Mouse (Mus musculus): ENCODE results near the gene Abcc1. TPM values are rescaled to one million over a fixed set of nuclear protein-coding genes. Genes with fewer than 3 reads are reported as not detected.

Gene Abcc1
- total and polyA plus RNA-seq, 2 experiments from 2014 or later = 7.5 to 11.9 TPM

DNA sequence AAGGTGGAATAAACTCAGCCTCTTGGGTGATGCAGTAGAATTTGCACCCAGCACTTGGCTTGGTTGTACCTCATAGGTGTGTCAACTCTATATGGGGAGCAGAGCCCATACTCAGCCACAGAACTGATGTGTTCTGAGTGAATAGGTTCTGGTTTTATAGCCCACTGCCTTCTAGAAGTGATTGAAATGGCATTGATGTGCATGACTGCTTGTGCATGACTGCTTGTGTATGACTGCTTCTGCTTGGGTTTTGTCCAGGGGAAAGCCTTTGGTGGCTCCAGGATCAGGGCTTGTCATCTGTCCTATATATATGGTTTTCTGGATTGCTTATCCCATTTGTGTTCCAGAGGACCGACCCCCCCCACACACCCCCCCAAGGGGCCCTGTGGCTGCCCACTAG, 74.2 kb downstream of the Abcc1 start:
- no peak for DNase-seq (ENCODE audit: low spot score)
- H3K4me3 ChIP-seq (ENCODE audit: low read depth, low read length) = no peak overlapping the region

DNA sequence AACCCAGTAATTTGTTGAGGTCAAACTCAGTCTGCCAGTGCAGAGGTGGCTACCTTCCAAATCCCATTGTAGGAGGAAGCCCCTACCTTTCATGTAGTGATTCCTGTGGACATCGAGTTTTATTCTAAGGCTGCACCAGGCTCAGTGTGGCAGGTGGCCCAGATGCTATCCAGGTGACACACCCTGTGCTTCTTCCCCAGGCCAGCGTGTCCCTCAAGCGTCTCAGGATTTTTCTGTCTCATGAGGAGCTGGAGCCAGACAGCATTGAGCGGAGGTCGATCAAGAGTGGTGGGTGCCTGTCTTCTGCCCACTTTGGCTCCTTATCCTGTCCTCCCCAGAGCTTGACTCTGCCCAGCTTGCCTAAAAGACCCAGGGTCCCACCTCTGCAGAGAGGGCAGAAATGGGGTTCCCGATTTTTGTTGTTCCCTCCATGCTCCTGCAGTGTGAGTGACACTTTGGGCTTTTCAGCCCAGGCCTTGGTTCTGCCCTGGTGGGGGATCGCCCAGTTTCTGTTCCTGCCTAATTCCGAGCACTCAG, 76.2 kb downstream of the Abcc1 start:
- WGBS = 95% methylated on average over 8 of the region's 8 CpGs
- DNase-seq (ENCODE audit: low spot score) = no peak
- H3K4me3 ChIP-seq (ENCODE audit: low read depth, low read length) = no peak overlapping the region
- H3K9ac ChIP-seq (replicated peaks; ENCODE audit: low read length, poor library complexity, severe bottlenecking) = no peak overlapping the region
- H3K9me3 ChIP-seq (ENCODE audit: low read length) = no peaks in the 10 kb centered on the region
- no peak overlapping the region for H3K27ac ChIP-seq (ENCODE audit: low read depth, low read length)
- no peaks in the 10 kb centered on the region for H3K27me3 ChIP-seq (ENCODE audit: insufficient read depth, low read length)
- no peaks in the 10 kb centered on the region for H3K4me1 ChIP-seq (ENCODE audit: insufficient read depth, low read length)
- ATAC-seq (ENCODE audit: low FRiP score) = no peak
- no peak for TF ChIP-seq CTCF (IDR thresholded peaks at IDR 0.05)
- no peak overlapping the region for H3K4me2 ChIP-seq (ENCODE audit: low read depth, low read length, poor library complexity, severe bottlenecking)
- H3K36me3 ChIP-seq (ENCODE audit: insufficient read depth, low read length) = 0 out of 2 replicates have a peak, but pooled peaks cover 8% of the 10 kb centered on the region

More for the DNA sequence above, 74.2 kb downstream of the Abcc1 start:
- Histone ChIP-seq H3K4me2 (ENCODE audit: low read depth, low read length, poor library complexity, severe bottlenecking) (no peak overlapping the region), H3K9me3 (ENCODE audit: low read length) (no peaks in the 10 kb centered on the region), H3K36me3 (ENCODE audit: insufficient read depth, low read length) (0 out of 2 replicates have a peak, but pooled peaks cover 9% of the 10 kb centered on the region), H3K27ac (ENCODE audit: low read depth, low read length) (no peak overlapping the region), H3K4me1 (ENCODE audit: insufficient read depth, low read length) (no peaks in the 10 kb centered on the region), H3K27me3 (ENCODE audit: insufficient read depth, low read length) (no peaks in the 10 kb centered on the region), H3K9ac (replicated peaks; ENCODE audit: low read length, poor library complexity, severe bottlenecking) (no peak overlapping the region)
- 78% methylated on average over 1 of the region's 1 CpGs for WGBS
- no peak for TF ChIP-seq CTCF (IDR thresholded peaks at IDR 0.05)
- ATAC-seq (ENCODE audit: low FRiP score) = no peak

DNA sequence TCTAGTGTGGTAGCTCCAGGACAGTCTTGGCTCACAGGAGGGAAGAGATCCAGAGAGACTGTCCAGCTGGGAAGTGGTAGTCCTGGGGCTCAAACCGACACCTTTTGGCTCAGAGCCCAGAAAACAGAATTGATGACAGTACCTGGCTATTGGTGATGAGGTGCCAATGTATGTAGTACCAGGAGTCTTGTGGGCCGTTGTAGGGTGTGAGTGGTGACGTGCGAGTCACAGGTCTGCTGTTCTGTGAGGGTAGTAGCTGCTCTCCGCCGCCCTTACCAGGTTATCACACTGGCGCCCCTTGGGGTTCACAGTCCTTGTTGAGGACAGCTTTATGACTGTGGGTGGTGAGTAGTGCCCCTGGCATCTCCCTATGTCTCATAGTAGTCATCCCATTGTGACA, 77.2 kb downstream of the Abcc1 start:
- DNase-seq (ENCODE audit: low spot score) (no peak), ATAC-seq (ENCODE audit: low FRiP score) (0 out of 2 replicates have a peak, but pooled peaks have one; percentile 18)

DNA sequence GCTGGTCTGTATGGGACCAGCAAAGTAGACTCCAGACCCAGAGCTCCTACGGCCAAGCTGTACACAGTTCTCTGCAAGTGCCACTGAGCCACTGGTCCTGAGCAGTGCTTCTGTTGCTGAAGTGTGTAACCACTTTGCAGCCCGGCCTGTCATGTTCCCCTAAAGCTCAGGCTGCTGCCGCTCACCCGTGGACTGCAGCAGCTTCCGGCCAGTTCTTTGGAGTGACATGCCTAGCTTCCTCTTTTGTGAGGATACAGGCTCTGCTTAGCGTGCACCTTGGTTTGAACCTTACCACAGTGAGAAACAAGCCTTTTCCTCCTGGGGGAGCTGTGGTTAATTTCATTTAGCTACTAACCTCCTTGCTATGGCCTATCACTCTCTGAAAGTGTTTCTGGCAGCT, 77.7 kb downstream of the Abcc1 start:
- DNase-seq (ENCODE audit: low spot score) = no peak
- ATAC-seq (ENCODE audit: low FRiP score) = no peak
- Histone ChIP-seq H3K4me2 (ENCODE audit: low read depth, low read length, poor library complexity, severe bottlenecking) (no peak overlapping the region), H3K27me3 (ENCODE audit: insufficient read depth, low read length) (no peaks in the 10 kb centered on the region), H3K4me1 (ENCODE audit: insufficient read depth, low read length) (no peaks in the 10 kb centered on the region), H3K9me3 (ENCODE audit: low read length) (no peaks in the 10 kb centered on the region), H3K27ac (ENCODE audit: low read depth, low read length) (no peak overlapping the region), H3K36me3 (ENCODE audit: insufficient read depth, low read length) (peaks cover 14% of the 10 kb centered on the region), H3K4me3 (ENCODE audit: low read depth, low read length) (no peak overlapping the region), H3K9ac (replicated peaks; ENCODE audit: low read length, poor library complexity, severe bottlenecking) (no peak overlapping the region)
- TF ChIP-seq CTCF (IDR thresholded peaks at IDR 0.05) = no peak
- WGBS = 91% methylated on average over 6 of the region's 6 CpGs

More for the DNA sequence above, 77.2 kb downstream of the Abcc1 start:
- no peak overlapping the region for H3K27ac ChIP-seq (ENCODE audit: low read depth, low read length)
- no peaks in the 10 kb centered on the region for H3K4me1 ChIP-seq (ENCODE audit: insufficient read depth, low read length)
- H3K36me3 ChIP-seq (ENCODE audit: insufficient read depth, low read length) = peaks cover 12% of the 10 kb centered on the region
- no peak overlapping the region for H3K4me2 ChIP-seq (ENCODE audit: low read depth, low read length, poor library complexity, severe bottlenecking)
- TF ChIP-seq CTCF (IDR thresholded peaks at IDR 0.05) = no peak
- H3K9ac ChIP-seq (replicated peaks; ENCODE audit: low read length, poor library complexity, severe bottlenecking) = no peak overlapping the region
- H3K4me3 ChIP-seq (ENCODE audit: low read depth, low read length) = no peak overlapping the region
- H3K9me3 ChIP-seq (ENCODE audit: low read length) = no peaks in the 10 kb centered on the region
- no peaks in the 10 kb centered on the region for H3K27me3 ChIP-seq (ENCODE audit: insufficient read depth, low read length)
- 94% methylated on average over 7 of the region's 7 CpGs for WGBS

DNA sequence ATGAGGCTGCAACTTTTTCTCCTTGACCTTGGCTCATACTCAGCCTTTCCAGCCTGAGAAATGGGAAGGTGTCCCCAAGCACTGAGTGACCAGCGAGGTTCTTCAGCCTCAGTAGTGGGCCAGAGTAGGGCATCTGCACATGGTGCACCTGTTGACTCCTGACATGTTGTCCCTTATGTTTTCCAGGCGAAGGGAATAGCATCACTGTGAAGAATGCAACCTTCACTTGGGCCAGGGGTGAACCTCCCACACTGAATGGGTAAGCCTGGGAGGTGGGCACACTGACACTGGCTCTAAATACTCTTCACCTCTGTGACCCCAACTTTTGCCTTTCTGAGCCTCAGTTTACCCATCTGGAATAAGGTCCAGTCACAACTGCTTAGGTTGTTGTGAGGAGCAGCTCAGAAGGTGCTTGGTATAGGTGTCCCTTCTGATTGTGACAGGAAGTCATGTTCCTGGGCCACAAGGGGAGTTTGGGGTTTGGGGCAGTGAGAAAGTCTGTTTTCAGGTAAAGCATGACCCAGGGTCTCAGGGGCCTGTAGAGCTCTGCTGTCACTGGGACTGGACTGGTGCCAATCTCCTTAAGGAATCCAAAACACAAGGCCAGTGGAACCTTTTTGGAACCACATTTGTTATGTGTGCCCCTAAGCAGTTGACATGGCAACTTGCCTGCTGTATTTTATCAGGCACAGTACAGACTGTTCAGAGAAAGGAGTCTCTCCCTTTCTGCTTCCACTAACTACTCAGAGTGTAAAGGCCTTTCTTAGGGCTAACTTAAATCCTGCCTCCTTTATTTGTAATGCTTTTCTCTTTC, 78.7 kb downstream of the Abcc1 start:
- H3K27me3 ChIP-seq (ENCODE audit: insufficient read depth, low read length) = no peaks in the 10 kb centered on the region
- DNase-seq (ENCODE audit: low spot score) (no peak), ATAC-seq (ENCODE audit: low FRiP score) (no peak)
- H3K9me3 ChIP-seq (ENCODE audit: low read length) = no peaks in the 10 kb centered on the region
- H3K36me3 ChIP-seq (ENCODE audit: insufficient read depth, low read length) = peaks cover 14% of the 10 kb centered on the region
- H3K4me2 ChIP-seq (ENCODE audit: low read depth, low read length, poor library complexity, severe bottlenecking) = no peak overlapping the region
- H3K4me1 ChIP-seq (ENCODE audit: insufficient read depth, low read length) = no peaks in the 10 kb centered on the region
- no peak overlapping the region for H3K27ac ChIP-seq (ENCODE audit: low read depth, low read length)
- H3K9ac ChIP-seq (replicated peaks; ENCODE audit: low read length, poor library complexity, severe bottlenecking) = no peak overlapping the region
- 91% methylated on average over 2 of the region's 2 CpGs for WGBS
- TF ChIP-seq CTCF (IDR thresholded peaks at IDR 0.05) = no peak
- H3K4me3 ChIP-seq (ENCODE audit: low read depth, low read length) = no peak overlapping the region

Data from midbrain, postnatal 0 days (tissue).